Mouse (Mus musculus): ENCODE measurements around the gene Cux2. TPM values are rescaled to one million over a fixed set of nuclear protein-coding genes. Genes with fewer than 3 reads are reported as not detected.

The Cux2 gene
- total and polyA plus RNA-seq, 3 experiments: 1.4 to 3.5 TPM; not detected in 1

DNA sequence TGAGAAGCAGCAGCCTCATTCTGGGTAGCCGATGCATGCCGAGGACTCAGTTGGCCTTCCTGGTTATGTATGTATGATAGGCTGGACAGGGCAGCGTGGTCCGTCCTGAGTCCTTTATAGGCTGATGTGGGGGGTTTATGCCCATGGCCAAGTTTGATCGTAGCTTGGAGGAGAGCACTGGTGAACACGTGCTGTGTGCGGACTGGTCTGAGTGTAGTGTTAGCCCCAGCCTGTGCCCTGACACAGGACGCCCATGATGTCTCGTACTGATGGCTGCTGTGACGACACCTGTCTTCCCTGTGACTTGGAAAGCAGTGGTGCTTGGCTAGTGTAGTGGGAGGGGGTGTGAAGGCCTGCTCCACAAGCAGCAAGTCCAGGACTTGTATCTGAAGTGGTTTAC is 236.2 kb downstream of the Cux2 start:
- Histone ChIP-seq H3K36me3 (ENCODE audit: control insufficient read depth in 1 of 2, insufficient read depth in 2 of 2, low read length in 2 of 2) (peaks cover 0 to 5% of the 10 kb centered on the region in 2 experiments; a peak in 1 of 4 replicates), H3K4me1 (ENCODE audit: control insufficient read depth in 1 of 2, insufficient read depth in 2 of 2, low read length in 2 of 2) (no peaks in the 10 kb centered on the region), H3K27ac (ENCODE audit: control insufficient read depth, low read depth, low read length) (no peak overlapping the region), H3K79me2 (ENCODE audit: control insufficient read depth, insufficient read depth, low read length, poor library complexity) (no peaks in the 10 kb centered on the region), H3K27me3 (ENCODE audit: control insufficient read depth in 1 of 2, insufficient read depth in 2 of 2, low read length in 2 of 2) (no peaks in the 10 kb centered on the region), H3K9ac (ENCODE audit: control insufficient read depth, low read depth, low read length, poor library complexity, severe bottlenecking) (no peak overlapping the region), H3K4me3 (ENCODE audit: control insufficient read depth in 1 of 2, insufficient read depth in 1 of 2, low read depth in 2 of 2, low read length in 2 of 2) (no peak overlapping the region), H3K9me3 (replicated peaks; ENCODE audit: insufficient read depth, low read length) (no peaks in the 10 kb centered on the region)
- DNase-seq (ENCODE audit: low read depth, low spot score): no peak
- TF ChIP-seq ZKSCAN1 (IDR thresholded peaks at IDR 0.05; ENCODE audit: low read depth, low read length): no peak
- no peak for TF ChIP-seq UBTF (IDR thresholded peaks at IDR 0.05; ENCODE audit: borderline replicate concordance, insufficient read depth, low read depth, low read length)
- TF ChIP-seq POLR2A (IDR thresholded peaks at IDR 0.05; ENCODE audit: control insufficient read depth in 1 of 2, insufficient read depth in 1 of 2, low read depth in 1 of 2, low read length in 2 of 2, poor library complexity in 1 of 2): no peak
- no peak for TF ChIP-seq ZMIZ1 (IDR thresholded peaks at IDR 0.05; ENCODE audit: low read depth, low read length)
- no peak for TF ChIP-seq TBP (IDR thresholded peaks at IDR 0.05; ENCODE audit: low read depth, low read length)
- TF ChIP-seq JUND (IDR thresholded peaks at IDR 0.05; ENCODE audit: low read depth, low read length): no peak
- no peak for TF ChIP-seq GABPA (IDR thresholded peaks at IDR 0.05; ENCODE audit: low read depth, low read length)
- TF ChIP-seq USF1 (IDR thresholded peaks at IDR 0.05; ENCODE audit: low read depth, low read length): no peak
- TF ChIP-seq MAFK (IDR thresholded peaks at IDR 0.05; ENCODE audit: borderline replicate concordance, low read depth, low read length): no peak
- no peak for TF ChIP-seq BHLHE40 (IDR thresholded peaks at IDR 0.05; ENCODE audit: borderline replicate concordance, low read depth, low read length)
- TF ChIP-seq POLR2AphosphoS5 (IDR thresholded peaks at IDR 0.05; ENCODE audit: borderline replicate concordance, low read depth, low read length): no peak

DNA sequence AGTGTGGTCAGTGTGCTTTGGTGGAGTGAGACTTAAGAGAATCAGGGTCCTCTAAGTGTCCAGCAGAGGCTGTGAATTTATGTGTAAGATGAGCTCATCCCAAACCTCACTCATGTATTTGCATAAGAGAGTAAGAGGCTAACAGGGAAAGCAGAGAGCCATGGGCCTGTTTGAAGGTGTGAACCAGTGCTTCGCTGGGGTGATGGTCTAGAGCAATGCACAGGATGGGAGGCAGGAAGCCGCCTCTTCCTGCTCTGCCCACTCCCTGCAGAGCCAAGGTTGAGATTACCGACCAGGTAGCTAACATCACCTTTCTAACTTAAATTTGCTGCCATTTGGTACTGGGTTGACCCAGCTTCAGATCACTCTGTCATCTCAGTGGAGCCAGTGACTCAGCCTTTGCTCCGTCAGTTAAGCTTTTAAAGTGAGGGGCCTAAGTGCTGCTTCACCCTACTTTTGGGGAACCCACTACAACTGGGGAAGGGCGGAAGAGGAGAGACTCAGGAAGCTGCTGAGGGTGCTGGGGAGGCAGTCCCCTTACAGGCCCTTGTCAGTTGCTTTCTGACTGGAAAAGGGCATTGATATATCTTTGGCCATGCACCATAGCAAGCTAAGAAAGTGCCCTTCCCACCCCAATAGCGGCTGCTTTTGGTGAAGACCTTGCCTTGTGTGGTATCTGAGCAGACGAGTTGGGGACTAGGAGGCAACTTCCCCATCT is 237.2 kb downstream of the Cux2 start:
- Histone ChIP-seq H3K9me3 (replicated peaks; ENCODE audit: insufficient read depth, low read length) (no peaks in the 10 kb centered on the region), H3K36me3 (ENCODE audit: control insufficient read depth in 1 of 2, insufficient read depth in 2 of 2, low read length in 2 of 2) (peaks cover 0 to 7% of the 10 kb centered on the region in 2 experiments; a peak in 1 of 4 replicates), H3K4me1 (ENCODE audit: control insufficient read depth in 1 of 2, insufficient read depth in 2 of 2, low read length in 2 of 2) (no peaks in the 10 kb centered on the region), H3K27me3 (ENCODE audit: control insufficient read depth in 1 of 2, insufficient read depth in 2 of 2, low read length in 2 of 2) (no peaks in the 10 kb centered on the region), H3K79me2 (ENCODE audit: control insufficient read depth, insufficient read depth, low read length, poor library complexity) (no peaks in the 10 kb centered on the region), H3K4me3 (ENCODE audit: control insufficient read depth in 1 of 2, insufficient read depth in 1 of 2, low read depth in 2 of 2, low read length in 2 of 2) (no peak overlapping the region), H3K27ac (ENCODE audit: control insufficient read depth, low read depth, low read length) (no peak overlapping the region), H3K9ac (ENCODE audit: control insufficient read depth, low read depth, low read length, poor library complexity, severe bottlenecking) (no peak overlapping the region)
- no peak for DNase-seq (ENCODE audit: low read depth, low spot score)
- TF ChIP-seq POLR2A (IDR thresholded peaks at IDR 0.05; ENCODE audit: control insufficient read depth in 1 of 2, insufficient read depth in 1 of 2, low read depth in 1 of 2, low read length in 2 of 2, poor library complexity in 1 of 2): no peak; a peak in 1 of 4 replicates
- no peak for TF ChIP-seq ETS1 (IDR thresholded peaks at IDR 0.05; ENCODE audit: low read depth, low read length)
- no peak for TF ChIP-seq SIN3A (IDR thresholded peaks at IDR 0.05; ENCODE audit: low read length)
- no peak for TF ChIP-seq HCFC1 (IDR thresholded peaks at IDR 0.05; ENCODE audit: low read depth, low read length)
- TF ChIP-seq MEF2A (IDR thresholded peaks at IDR 0.05; ENCODE audit: extremely low read depth, insufficient replicate concordance, low read depth, low read length, poor library complexity, severe bottlenecking): no peak
- TF ChIP-seq MAFK (IDR thresholded peaks at IDR 0.05; ENCODE audit: borderline replicate concordance, low read depth, low read length): no peak
- no peak for TF ChIP-seq CHD2 (IDR thresholded peaks at IDR 0.05; ENCODE audit: low read length)
- TF ChIP-seq ELF1 (IDR thresholded peaks at IDR 0.05; ENCODE audit: low read depth, low read length): no peak
- TF ChIP-seq KAT2A (conservative IDR thresholded peaks at IDR 0.05; ENCODE audit: low read depth, low read length): no peak
- TF ChIP-seq MYC (IDR thresholded peaks at IDR 0.05; ENCODE audit: low read depth, low read length): no peak
- no peak for TF ChIP-seq POLR2AphosphoS5 (IDR thresholded peaks at IDR 0.05; ENCODE audit: borderline replicate concordance, low read depth, low read length)
- TF ChIP-seq JUND (IDR thresholded peaks at IDR 0.05; ENCODE audit: low read depth, low read length): no peak
- no peak for TF ChIP-seq POLR2AphosphoS2 (IDR thresholded peaks at IDR 0.05; ENCODE audit: low read length)
- TF ChIP-seq GATA1 (IDR thresholded peaks at IDR 0.05; ENCODE audit: low read depth, low read length): no peak
- TF ChIP-seq RAD21 (IDR thresholded peaks at IDR 0.05; ENCODE audit: low read depth, low read length): no peak
- TF ChIP-seq NRF1 (IDR thresholded peaks at IDR 0.05; ENCODE audit: insufficient read depth, low read depth, low read length, poor library complexity, severe bottlenecking): no peak
- no peak for TF ChIP-seq NELFE (IDR thresholded peaks at IDR 0.05; ENCODE audit: low read depth, low read length)
- TF ChIP-seq USF2 (IDR thresholded peaks at IDR 0.05; ENCODE audit: borderline replicate concordance in 1 of 2, insufficient read depth in 1 of 2, low read depth in 1 of 2, low read length in 2 of 2): no peak
